Mouse (Mus musculus) hindbrain, embryonic 14.5 days (tissue): Measurements from ENCODE around the gene Cdx4. TPM values are rescaled to one million over a fixed set of nuclear protein-coding genes. Genes with fewer than 3 reads are reported as not detected.

Experiments used
- ATAC-seq: fragments of 200-750 bp; cut with Nextera tagmentation; 2 replicates; pipeline ENCODE4 v1.8.0; 2017; ENCODE audit warnings: moderate number of reproducible peaks, mild to moderate bottlenecking, moderate TSS enrichment, moderate library complexity; ENCODE audit not compliant: low FRiP score
- DNase-seq: peaks from one replicate; pipeline ENCODE4 v3.0.0-alpha.2; 2015; ENCODE audit warnings: low spot score
- H3K27ac ChIP-seq: fragments of 300-500 bp; sonication (generic); 2 replicates; pipeline ENCODE4 v1.5.1; 2014; ENCODE audit warnings: mild to moderate bottlenecking, moderate library complexity
- H3K27me3 ChIP-seq: fragments of 300-500 bp; sonication (generic); 2 replicates; pipeline ENCODE4 v1.6.1; 2014; ENCODE audit warnings: mild to moderate bottlenecking, low read length, mixed read lengths; ENCODE audit not compliant: control insufficient read depth, insufficient read depth
- H3K36me3 ChIP-seq: fragments of 300-500 bp; sonication (generic); replicated peaks from 2 replicates; pipeline ENCODE4 v1.6.1; 2014; ENCODE audit not compliant: control insufficient read depth, insufficient read depth
- H3K4me1 ChIP-seq: fragments of 300-500 bp; sonication (generic); replicated peaks from 2 replicates; pipeline ENCODE4 v1.6.1; 2014; ENCODE audit warnings: antibody characterized with exemption, low read length, mixed read lengths; ENCODE audit not compliant: control insufficient read depth, insufficient read depth
- H3K4me2 ChIP-seq: fragments of 300-500 bp; sonication (generic); replicated peaks from 2 replicates; pipeline ENCODE4 v1.6.1; 2014; ENCODE audit warnings: mild to moderate bottlenecking, moderate library complexity
- H3K4me3 ChIP-seq: fragments of 300-500 bp; sonication (generic); replicated peaks from 2 replicates; pipeline ENCODE4 v1.5.1; 2014; ENCODE audit warnings: mild to moderate bottlenecking, low read length
- H3K9ac ChIP-seq: fragments of 300-500 bp; sonication (generic); 2 replicates; pipeline ENCODE4 v1.6.1; 2014
- H3K9me3 ChIP-seq: fragments of 300-500 bp; sonication (generic); 2 replicates; pipeline ENCODE4 v1.6.1; 2016; ENCODE audit warnings: low read length; ENCODE audit not compliant: control insufficient read depth
- WGBS: fragments of 180-500 bp; shearing (Covaris S2); extraction: QIAGEN DNeasy Blood & Tissue Kit; methylation state at CpG from one replicate; pipeline ENCODE4 v1.1.7; 2014; 5-methylcytosine and 5-hydroxymethylcytosine counted together
- polyA plus RNA-seq: library from polyadenylated mRNA; unstranded; fragments of >200 nt; fragmentation: Nextera tagmentation; extraction: Ambion mirVana; gene quantifications from 2 replicates; pipeline ENCODE4 v1.2.1, GENCODE M21; 2014

Cdx4 gene
- polyA plus RNA-seq, 1 experiment from 2014 or later = not detected

DNA sequence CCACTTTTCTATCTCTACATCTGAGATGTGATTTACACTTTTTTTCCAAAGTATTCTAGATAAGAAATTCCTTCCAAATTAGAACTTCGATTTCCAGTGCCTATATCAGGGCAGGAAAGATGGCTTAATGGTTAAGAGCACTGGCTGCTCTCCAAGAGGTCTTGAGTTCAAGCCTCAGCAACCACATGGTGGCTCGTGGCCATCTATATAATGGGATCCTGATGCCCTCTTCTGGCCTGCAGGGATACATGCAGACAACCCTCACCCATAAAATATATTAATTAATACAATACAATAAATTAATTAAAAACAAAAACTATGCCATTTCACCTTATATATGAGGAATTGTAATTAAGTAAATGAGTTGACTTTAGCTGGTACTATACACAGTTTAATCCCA, 50.0 kb downstream of the Cdx4 start:
- DNase-seq = no peak
- no peak overlapping the region for H3K9ac ChIP-seq
- H3K36me3 ChIP-seq = no peaks in the 10 kb centered on the region
- H3K27ac ChIP-seq = no peak overlapping the region
- H3K9me3 ChIP-seq = no peaks in the 10 kb centered on the region
- peaks cover 69% of the 10 kb centered on the region for H3K27me3 ChIP-seq
- no peak overlapping the region for H3K4me2 ChIP-seq
- no peaks in the 10 kb centered on the region for H3K4me1 ChIP-seq
- 67% methylated on average over 2 of the region's 2 CpGs for WGBS
- ATAC-seq = no peak
- no peak overlapping the region for H3K4me3 ChIP-seq

DNA sequence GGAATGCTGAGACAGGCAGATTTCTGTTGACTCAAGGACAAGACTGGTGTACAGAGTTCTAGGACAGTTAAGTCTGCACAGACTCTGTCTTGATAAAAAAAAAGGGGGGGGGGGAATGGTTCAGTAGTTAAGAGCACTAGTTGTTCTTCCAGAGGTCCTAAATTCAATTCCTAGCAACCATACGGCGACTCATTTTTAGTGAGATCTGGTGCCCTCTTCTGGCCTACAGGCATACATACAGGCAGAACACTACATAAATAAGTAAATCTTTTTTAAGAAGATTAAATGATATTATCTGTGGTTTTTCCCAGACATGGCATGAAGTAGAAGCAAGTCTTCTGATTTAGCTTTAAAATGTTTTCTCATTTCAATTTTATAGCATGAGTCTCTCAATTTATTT, 50.4 kb downstream of the Cdx4 start:
- Histone ChIP-seq H3K36me3 (no peaks in the 10 kb centered on the region), H3K9me3 (no peaks in the 10 kb centered on the region), H3K27ac (no peak overlapping the region), H3K4me1 (no peaks in the 10 kb centered on the region), H3K27me3 (peaks cover 73% of the 10 kb centered on the region), H3K9ac (no peak overlapping the region), H3K4me2 (no peak overlapping the region), H3K4me3 (no peak overlapping the region)
- ATAC-seq = no peak
- 29% methylated on average over 2 of the region's 2 CpGs for WGBS
- DNase-seq = no peak

DNA sequence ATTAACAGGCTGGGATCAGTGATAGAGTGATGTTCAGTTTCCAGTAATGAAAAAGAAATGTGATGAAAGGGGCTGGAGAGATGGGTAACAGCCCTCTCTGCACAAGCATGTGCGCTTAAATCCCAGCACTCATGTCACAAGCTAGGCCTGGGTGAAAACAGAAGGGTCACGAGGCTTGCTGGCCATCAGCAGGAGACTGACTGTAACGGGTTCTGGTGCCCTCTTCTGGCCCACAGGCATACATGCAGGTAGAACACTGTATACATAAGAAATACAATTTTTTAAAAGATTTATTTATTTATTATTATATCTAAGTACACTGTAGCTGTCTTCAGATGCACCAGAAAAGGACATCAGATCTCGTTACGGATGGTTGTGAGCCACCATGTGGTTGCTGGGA, 53.1 kb downstream of the Cdx4 start:
- ATAC-seq (no peak; the same call in 1 of the 2 replicates), DNase-seq (no peak)
- no peak overlapping the region for H3K27ac ChIP-seq
- no peak overlapping the region for H3K4me3 ChIP-seq
- no peaks in the 10 kb centered on the region for H3K9me3 ChIP-seq
- 70% methylated on average over 5 of the region's 5 CpGs for WGBS
- no peak overlapping the region for H3K4me2 ChIP-seq
- H3K27me3 ChIP-seq = peaks cover 64% of the 10 kb centered on the region
- no peaks in the 10 kb centered on the region for H3K4me1 ChIP-seq
- H3K9ac ChIP-seq = no peak overlapping the region
- H3K36me3 ChIP-seq = no peaks in the 10 kb centered on the region

Other genes with a start within 250 kb of the Cdx4 start
- gene Nap1l2, start 134.8 kb upstream of the Cdx4 start, polyA plus RNA-seq = 83.2 and 94.3 TPM in 2 replicates
- gene Chic1, start 35.1 kb downstream of the Cdx4 start, polyA plus RNA-seq = 7.9 and 8.3 TPM in 2 replicates
- 0.25 TPM in 1 of 2 replicates, not detected in the other for gene Tsx, start 93.1 kb downstream of the Cdx4 start, polyA plus RNA-seq
- gene Gm26992, start 100.6 kb downstream of the Cdx4 start, polyA plus RNA-seq = not detected in 2 replicates